Mouse (Mus musculus): Measurements from ENCODE around the gene Dis3l2.

Gene Dis3l2

GRCm38 (mm10) chr1:86733160-86733821 lies 29.7 kb downstream of the Dis3l2 start:
- no peak for DNase-seq

GRCm38 (mm10) chr1:86736414-86736813 lies 32.8 kb downstream of the Dis3l2 start:
- DNase-seq = no peak

- no peak for DNase-seq
Measured at GRCm38 (mm10) chr1:86742896-86743295, 39.3 kb downstream of the Dis3l2 start.

- DNase-seq = no peak
Measured at GRCm38 (mm10) chr1:86747034-86747433, 43.4 kb downstream of the Dis3l2 start.

GRCm38 (mm10) chr1:86750094-86750493 lies 46.5 kb downstream of the Dis3l2 start:
- DNase-seq = no peak

GRCm38 (mm10) chr1:86753416-86753815 lies 49.8 kb downstream of the Dis3l2 start:
- no peak for DNase-seq

- DNase-seq = no peak
Measured at GRCm38 (mm10) chr1:86754335-86754734, 50.7 kb downstream of the Dis3l2 start.

GRCm38 (mm10) chr1:86758091-86758490 lies 54.5 kb downstream of the Dis3l2 start:
- DNase-seq = no peak

GRCm38 (mm10) chr1:86762161-86762560 lies 58.6 kb downstream of the Dis3l2 start:
- no peak for DNase-seq

GRCm38 (mm10) chr1:86801241-86801640 lies 97.6 kb downstream of the Dis3l2 start:
- DNase-seq = no peak

- no peak for DNase-seq
Measured at GRCm38 (mm10) chr1:86811756-86812155, 108.1 kb downstream of the Dis3l2 start.

- DNase-seq = no peak
Measured at GRCm38 (mm10) chr1:86822266-86822665, 118.7 kb downstream of the Dis3l2 start.

GRCm38 (mm10) chr1:86834351-86834987 lies 130.9 kb downstream of the Dis3l2 start:
- no peak for DNase-seq

GRCm38 (mm10) chr1:86834988-86835387 lies 131.4 kb downstream of the Dis3l2 start:
- DNase-seq = no peak

- DNase-seq = no peak
Measured at GRCm38 (mm10) chr1:86850754-86851153, 147.1 kb downstream of the Dis3l2 start.

- no peak for DNase-seq
Measured at GRCm38 (mm10) chr1:86858876-86859275, 155.3 kb downstream of the Dis3l2 start.

GRCm38 (mm10) chr1:86859371-86859770 lies 155.8 kb downstream of the Dis3l2 start:
- DNase-seq = no peak

- DNase-seq = no peak
Measured at GRCm38 (mm10) chr1:86873745-86874144, 170.1 kb downstream of the Dis3l2 start.

- no peak for DNase-seq
Measured at GRCm38 (mm10) chr1:86878743-86879142, 175.1 kb downstream of the Dis3l2 start.

- no peak for DNase-seq
Measured at GRCm38 (mm10) chr1:86879547-86879946, 175.9 kb downstream of the Dis3l2 start.

GRCm38 (mm10) chr1:86887060-86887459 lies 183.5 kb downstream of the Dis3l2 start:
- no peak for DNase-seq

GRCm38 (mm10) chr1:86912481-86912880 lies 208.9 kb downstream of the Dis3l2 start:
- DNase-seq = no peak

- DNase-seq = no peak
Measured at GRCm38 (mm10) chr1:86913896-86914295, 210.3 kb downstream of the Dis3l2 start.

- no peak for DNase-seq
Measured at GRCm38 (mm10) chr1:86914697-86915096, 211.1 kb downstream of the Dis3l2 start.
